Mouse (Mus musculus) hindbrain, postnatal 0 days (tissue): ENCODE results near the gene Slpi. TPM values are rescaled to one million over a fixed set of nuclear protein-coding genes. Genes with fewer than 3 reads are reported as not detected.
A peak's percentile ranks its signal among the peaks of the same experiment; 100 is the strongest.

Source experiments
- ATAC-seq: fragments of 200-750 bp; cut with Nextera tagmentation; 2 replicates; pipeline ENCODE4 v1.8.0; 2017; ENCODE audit warnings: mild to moderate bottlenecking, moderate TSS enrichment, moderate library complexity
- DNase-seq: peaks from one replicate; pipeline ENCODE4 v3.0.0-alpha.2; 2015; ENCODE audit warnings: low spot score
- H3K27ac ChIP-seq: fragments of 300-500 bp; sonication (generic); 2 replicates; pipeline ENCODE4 v1.5.1; 2014; ENCODE audit warnings: mild to moderate bottlenecking
- H3K27me3 ChIP-seq: fragments of 300-500 bp; sonication (generic); 2 replicates; pipeline ENCODE4 v1.6.1; 2014; ENCODE audit warnings: low read length, mixed read lengths; ENCODE audit not compliant: insufficient read depth
- H3K36me3 ChIP-seq: fragments of 300-500 bp; sonication (generic); 2 replicates; pipeline ENCODE4 v1.6.1; 2014; ENCODE audit warnings: low read length, mixed read lengths; ENCODE audit not compliant: insufficient read depth
- H3K4me1 ChIP-seq: fragments of 300-500 bp; sonication (generic); 2 replicates; pipeline ENCODE4 v1.6.1; 2014; ENCODE audit warnings: antibody characterized with exemption, low read length, mixed read lengths; ENCODE audit not compliant: insufficient read depth
- H3K4me2 ChIP-seq: fragments of 300-500 bp; sonication (generic); 2 replicates; pipeline ENCODE4 v1.6.1; 2014; ENCODE audit warnings: low read depth, mild to moderate bottlenecking, low read length, moderate library complexity, mixed read lengths
- H3K4me3 ChIP-seq: fragments of 300-500 bp; sonication (generic); 2 replicates; pipeline ENCODE4 v1.5.1; 2014; ENCODE audit warnings: low read length
- H3K9ac ChIP-seq: fragments of 300-500 bp; sonication (generic); replicated peaks from 2 replicates; pipeline ENCODE4 v1.6.1; 2014; ENCODE audit warnings: mild to moderate bottlenecking, low read length, moderate library complexity, mixed read lengths
- H3K9me3 ChIP-seq: fragments of 300-500 bp; sonication (generic); 2 replicates; pipeline ENCODE4 v1.6.1; 2016; ENCODE audit warnings: low read length, mixed read lengths
- CTCF ChIP-seq: IDR thresholded peaks from 2 replicates; pipeline ENCODE4 v1.5.1; 2016; ENCODE audit warnings: antibody characterized with exemption, control low read depth, low read depth
- WGBS: fragments of 180-500 bp; shearing (Covaris S2); extraction: QIAGEN DNeasy Blood & Tissue Kit; methylation state at CpG from one replicate; pipeline ENCODE4 v1.1.7; 2014; 5-methylcytosine and 5-hydroxymethylcytosine counted together
- polyA plus RNA-seq: library from polyadenylated mRNA; unstranded; fragments of >200 nt; fragmentation: Nextera tagmentation; extraction: Ambion mirVana; gene quantifications from 2 replicates; pipeline ENCODE4 v1.2.1, GENCODE M21; 2015
- total RNA-seq: library from RNA; depleted of rRNA; stranded (reverse); fragments of >200 nt; gene quantifications from 2 replicates; pipeline ENCODE4 v1.2.3, GENCODE M21; 2014

The Slpi gene
- total and polyA plus RNA-seq, 2 experiments from 2014 or later: 0.40 TPM; not detected in 1

DNA sequence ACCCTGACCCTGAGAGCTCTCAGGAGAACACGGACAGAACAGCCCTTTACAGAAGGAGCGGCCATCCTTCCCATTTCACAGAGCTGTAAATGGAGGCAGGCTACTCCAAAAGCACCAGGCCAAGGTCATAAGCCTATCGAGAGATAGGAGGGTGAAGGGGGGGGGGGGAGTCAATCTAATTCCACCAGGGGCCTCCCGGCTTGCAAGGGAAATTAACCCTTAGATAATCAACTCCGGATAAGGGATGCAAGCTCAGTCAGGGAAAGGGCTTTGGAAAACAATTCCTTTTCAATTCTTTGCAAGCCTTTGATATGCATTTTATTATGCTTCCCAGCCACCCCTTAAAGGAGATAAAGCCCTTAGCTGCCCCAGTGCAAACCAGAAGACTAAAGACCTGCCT lies 39.6 kb upstream of the Slpi start:
- no peak overlapping the region for H3K27ac ChIP-seq
- H3K27me3 ChIP-seq: no peaks in the 10 kb centered on the region
- no peaks in the 10 kb centered on the region for H3K9me3 ChIP-seq
- no peak overlapping the region for H3K4me3 ChIP-seq
- H3K36me3 ChIP-seq: no peaks in the 10 kb centered on the region
- ATAC-seq: no peak
- 47% methylated on average over 5 of the region's 5 CpGs for WGBS
- DNase-seq: no peak
- no peak for TF ChIP-seq CTCF
- H3K9ac ChIP-seq: no peak overlapping the region
- H3K4me1 ChIP-seq: no peaks in the 10 kb centered on the region
- H3K4me2 ChIP-seq: no peak overlapping the region

DNA sequence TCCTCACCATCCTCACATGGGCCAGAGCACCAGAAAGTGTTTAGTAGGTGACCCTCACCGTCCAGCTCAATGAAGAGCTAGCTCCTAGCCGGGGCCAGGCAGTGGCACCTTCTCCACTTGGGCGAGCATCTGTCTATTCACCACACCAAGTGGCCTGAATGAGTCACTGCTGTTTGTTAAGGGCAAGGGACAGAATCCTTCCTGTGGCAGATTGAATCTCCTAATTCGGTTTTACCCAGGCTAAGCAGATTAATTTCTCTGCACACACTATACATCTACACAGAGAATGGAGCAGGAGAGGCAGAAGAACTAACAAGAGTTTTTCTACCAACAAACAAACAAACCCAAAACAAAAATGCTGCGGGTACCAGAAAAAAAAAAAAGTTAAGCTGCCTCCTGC lies 38.1 kb upstream of the Slpi start:
- no peak for TF ChIP-seq CTCF
- no peak overlapping the region for H3K4me3 ChIP-seq
- no peaks in the 10 kb centered on the region for H3K36me3 ChIP-seq
- WGBS: 84% methylated on average over 5 of the region's 5 CpGs
- ATAC-seq (no peak), DNase-seq (no peak)
- no peak overlapping the region for H3K4me2 ChIP-seq
- H3K4me1 ChIP-seq: no peaks in the 10 kb centered on the region
- H3K9me3 ChIP-seq: no peaks in the 10 kb centered on the region
- H3K27me3 ChIP-seq: no peaks in the 10 kb centered on the region
- H3K27ac ChIP-seq: no peak overlapping the region
- no peak overlapping the region for H3K9ac ChIP-seq

DNA sequence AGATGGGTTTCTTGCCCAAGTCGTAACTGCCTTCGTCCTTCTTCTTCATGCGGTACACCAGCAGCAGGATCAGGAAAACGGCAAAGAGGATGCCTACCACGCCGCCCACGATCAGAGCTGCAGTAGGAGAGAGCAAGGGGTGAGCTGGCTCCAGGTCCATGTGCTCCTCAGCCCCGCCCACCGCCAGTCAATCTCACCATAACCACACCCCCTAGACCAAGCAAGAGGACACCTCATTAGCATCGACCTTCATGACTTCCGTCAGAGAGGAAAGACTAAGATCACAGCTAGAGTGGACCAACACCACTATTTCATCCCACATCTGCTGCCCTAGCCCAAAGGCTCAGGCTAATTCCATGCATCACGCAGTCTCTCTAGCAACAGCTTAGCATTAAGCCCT lies 37.2 kb upstream of the Slpi start:
- no peak overlapping the region for H3K9ac ChIP-seq
- H3K9me3 ChIP-seq: no peaks in the 10 kb centered on the region
- H3K36me3 ChIP-seq: no peaks in the 10 kb centered on the region
- ATAC-seq (peak; percentile 58; the same call in 1 of the 2 replicates), DNase-seq (no peak)
- H3K27ac ChIP-seq: no peak overlapping the region
- WGBS: 30% methylated on average over 12 of the region's 12 CpGs
- TF ChIP-seq CTCF: no peak
- no peaks in the 10 kb centered on the region for H3K4me1 ChIP-seq
- H3K4me2 ChIP-seq: no peak overlapping the region
- H3K4me3 ChIP-seq: no peak overlapping the region
- no peaks in the 10 kb centered on the region for H3K27me3 ChIP-seq

DNA sequence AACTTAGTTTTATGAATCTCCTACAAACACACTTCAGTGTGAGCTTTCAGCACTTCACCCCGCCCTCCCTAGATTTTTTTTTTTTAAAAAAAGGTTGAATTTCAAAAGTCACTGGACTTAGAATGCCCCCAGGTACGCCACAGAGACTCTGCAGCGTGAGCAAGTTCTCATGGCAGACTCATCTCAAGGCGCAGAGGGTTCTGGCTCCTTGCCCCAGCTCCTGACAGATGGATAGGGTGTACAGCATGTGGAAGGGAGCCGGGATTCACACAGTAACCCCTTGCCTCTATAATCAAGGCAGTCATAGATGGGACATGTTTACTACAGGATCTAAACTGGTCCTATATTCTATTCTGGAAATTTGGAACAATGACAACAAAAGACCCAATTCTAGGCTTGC lies 36.5 kb upstream of the Slpi start:
- WGBS: 68% methylated on average over 5 of the region's 5 CpGs

DNA sequence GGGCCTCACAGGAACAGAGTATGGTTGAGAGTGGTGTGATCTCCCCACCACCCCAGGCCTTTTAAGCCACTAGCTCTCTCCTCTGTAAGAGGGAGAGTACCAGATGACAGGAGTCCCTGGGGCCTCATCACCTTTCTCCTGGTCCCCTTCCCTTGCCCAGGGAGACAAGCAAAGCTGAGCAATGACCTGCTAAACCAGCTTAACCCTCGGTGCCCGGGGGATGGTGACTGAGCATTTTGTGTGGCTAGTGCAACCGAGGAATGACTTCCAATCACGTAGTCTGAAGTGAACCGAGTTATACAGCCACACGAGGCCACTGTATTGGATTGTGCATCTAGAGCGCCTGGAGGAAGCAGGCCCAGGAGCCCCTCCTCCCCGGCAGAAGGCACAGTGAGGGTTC lies 35.5 kb upstream of the Slpi start:
- H3K27ac ChIP-seq: no peak overlapping the region
- TF ChIP-seq CTCF: no peak
- DNase-seq (no peak), ATAC-seq (no peak)
- no peak overlapping the region for H3K4me2 ChIP-seq
- no peaks in the 10 kb centered on the region for H3K27me3 ChIP-seq
- no peak overlapping the region for H3K4me3 ChIP-seq
- no peaks in the 10 kb centered on the region for H3K36me3 ChIP-seq
- no peaks in the 10 kb centered on the region for H3K4me1 ChIP-seq
- H3K9ac ChIP-seq: no peak overlapping the region
- WGBS: 89% methylated on average over 8 of the region's 8 CpGs
- H3K9me3 ChIP-seq: no peaks in the 10 kb centered on the region

More for the DNA sequence above, 36.5 kb upstream of the Slpi start:
- DNase-seq: peak; percentile 27
- Histone ChIP-seq H3K9me3 (no peaks in the 10 kb centered on the region), H3K9ac (no peak overlapping the region), H3K4me2 (no peak overlapping the region), H3K4me3 (no peak overlapping the region), H3K36me3 (no peaks in the 10 kb centered on the region), H3K27ac (no peak overlapping the region), H3K27me3 (no peaks in the 10 kb centered on the region), H3K4me1 (no peaks in the 10 kb centered on the region)
- ATAC-seq: no peak
- no peak for TF ChIP-seq CTCF

DNA sequence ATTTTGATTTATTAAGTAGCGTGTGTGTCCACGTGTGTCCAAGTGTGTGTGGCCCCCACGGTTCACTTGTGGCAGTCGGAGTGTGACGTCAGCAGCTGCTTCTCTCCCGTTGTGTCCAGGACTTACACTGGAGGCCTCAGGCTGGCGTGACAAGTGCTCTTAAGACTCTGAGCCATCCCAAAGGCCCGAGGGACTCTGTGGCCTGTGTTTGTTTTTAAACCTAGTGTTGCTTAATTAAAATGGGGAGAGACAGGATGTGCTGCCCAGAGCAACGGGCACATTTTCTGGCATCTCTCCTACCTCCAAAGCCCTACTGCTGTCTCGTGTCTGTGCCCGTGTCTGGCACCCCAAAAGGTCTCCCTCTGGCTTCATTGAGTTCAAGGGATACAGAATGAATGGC lies 34.6 kb upstream of the Slpi start:
- no peak for DNase-seq
- Histone ChIP-seq H3K9ac (no peak overlapping the region), H3K27me3 (no peaks in the 10 kb centered on the region), H3K4me1 (no peaks in the 10 kb centered on the region), H3K4me3 (no peak overlapping the region), H3K36me3 (no peaks in the 10 kb centered on the region), H3K27ac (no peak overlapping the region), H3K4me2 (no peak overlapping the region), H3K9me3 (no peaks in the 10 kb centered on the region)
- TF ChIP-seq CTCF: no peak
- WGBS: 79% methylated on average over 11 of the region's 11 CpGs
- no peak for ATAC-seq

DNA sequence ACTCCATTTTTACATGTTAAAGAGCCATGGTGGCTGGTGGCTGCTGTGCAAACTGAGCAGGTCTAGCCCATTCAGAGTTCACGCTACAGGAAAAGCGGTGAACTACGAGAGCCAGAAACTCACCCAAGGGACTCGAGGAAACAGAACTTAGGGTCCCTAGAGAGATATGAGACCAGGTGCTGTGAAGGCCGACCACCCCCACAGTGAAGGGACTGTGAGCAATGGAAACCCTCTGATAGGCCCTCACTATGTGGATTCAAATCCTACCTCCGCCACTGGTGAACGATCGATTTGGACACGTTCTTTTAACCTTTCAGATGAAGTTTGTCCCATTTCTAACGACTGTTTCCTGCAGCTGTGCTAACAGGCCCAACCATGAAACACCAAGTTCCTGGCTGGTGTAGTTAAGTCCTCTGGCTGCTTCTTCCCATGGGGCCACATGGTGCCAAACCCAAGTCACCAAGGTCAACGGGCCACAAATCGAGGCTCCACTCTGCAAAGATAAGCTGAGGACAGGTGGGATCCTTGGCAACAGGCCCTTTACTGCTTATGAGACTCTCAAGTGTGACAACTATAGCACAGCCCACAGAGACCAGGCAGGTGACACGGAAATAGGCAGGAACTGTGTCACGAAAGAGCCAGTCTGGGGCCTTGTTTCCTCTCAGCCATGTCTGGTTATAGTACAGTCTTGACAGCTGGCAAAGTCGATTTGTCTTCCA lies 33.9 kb upstream of the Slpi start:
- Histone ChIP-seq H3K4me2 (no peak overlapping the region), H3K27ac (no peak overlapping the region), H3K36me3 (no peaks in the 10 kb centered on the region), H3K27me3 (no peaks in the 10 kb centered on the region), H3K4me3 (no peak overlapping the region), H3K9ac (no peak overlapping the region), H3K4me1 (no peaks in the 10 kb centered on the region), H3K9me3 (no peaks in the 10 kb centered on the region)
- TF ChIP-seq CTCF: no peak
- DNase-seq: no peak
- ATAC-seq: no peak
- 89% methylated on average over 15 of the region's 15 CpGs for whole genome bisulfite sequencing
